Mouse (Mus musculus) T-cell, adult 66 days (primary cell): ENCODE data around the gene Sirpa. TPM values are rescaled to one million over a fixed set of nuclear protein-coding genes. Genes with fewer than 3 reads are reported as not detected.

Experiments used
- total RNA-seq, 2 experiments: library from RNA; stranded (reverse); gene quantifications; 3 replicates in 1 of 2; 4 replicates in 1 of 2; pipeline ENCODE4 v1.2.4; 2023

Sirpa gene
- total RNA-seq: 1 to 10 TPM; 3.0 to 6.0 TPM

DNA sequence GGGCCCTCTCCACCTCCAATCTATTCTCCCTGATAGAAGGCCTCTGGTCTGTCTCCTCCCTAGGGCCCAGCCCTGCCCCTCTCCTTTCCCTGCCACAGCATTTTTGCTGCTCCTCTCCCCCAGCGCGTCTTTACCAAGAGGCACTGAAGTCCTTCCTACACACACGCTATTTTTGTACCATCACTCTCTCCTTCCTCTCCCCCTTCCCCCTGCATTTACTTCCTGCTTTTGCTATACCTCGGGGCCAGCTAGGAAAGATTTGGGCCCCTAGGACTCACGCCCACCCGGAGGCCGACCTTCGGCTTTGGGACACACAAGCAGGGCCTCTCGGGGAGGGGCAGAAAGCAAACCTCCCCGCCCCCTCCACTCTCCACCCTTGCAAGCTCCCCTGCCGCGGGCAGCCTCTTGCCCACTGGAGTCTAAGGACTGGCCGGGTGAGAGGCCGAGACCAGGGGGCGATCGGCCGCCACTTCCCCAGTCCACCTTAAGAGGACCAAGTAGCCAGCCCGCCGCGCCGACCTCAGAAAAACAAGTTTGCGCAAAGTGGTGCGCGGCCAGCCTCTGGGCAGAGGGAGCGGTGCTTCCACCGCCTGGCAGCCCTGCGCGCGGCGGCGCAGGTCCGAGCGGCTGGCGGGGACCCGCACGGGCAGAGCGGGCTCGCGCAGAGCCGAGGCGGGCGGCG is at the start of gene Sirpa:
Sirpa (plus strand) TSS at position 377 of the 682 bp plus-strand sequence.

Other genes with a start within 250 kb of the Sirpa start
- 1 to 10 TPM in 1 of 2 experiments, not detected in 1; 1.3 TPM for gene Il1b, start 221.7 kb upstream of the Sirpa start, total RNA-seq
- not detected for gene F830045P16Rik, start 56.2 kb upstream of the Sirpa start, total RNA-seq
- gene Pdyn, start 107.0 kb downstream of the Sirpa start, total RNA-seq: not detected
- gene Stk35, start 207.7 kb downstream of the Sirpa start, total RNA-seq: 10 to 100 TPM; 13.2 to 16.5 TPM